Mouse (Mus musculus): ENCODE results near the gene Ecpas. TPM values are rescaled to one million over a fixed set of nuclear protein-coding genes. Genes with fewer than 3 reads are reported as not detected.

Ecpas gene
- total RNA-seq, 2 experiments from 2014 or later = 19.1 to 21.9 TPM

DNA sequence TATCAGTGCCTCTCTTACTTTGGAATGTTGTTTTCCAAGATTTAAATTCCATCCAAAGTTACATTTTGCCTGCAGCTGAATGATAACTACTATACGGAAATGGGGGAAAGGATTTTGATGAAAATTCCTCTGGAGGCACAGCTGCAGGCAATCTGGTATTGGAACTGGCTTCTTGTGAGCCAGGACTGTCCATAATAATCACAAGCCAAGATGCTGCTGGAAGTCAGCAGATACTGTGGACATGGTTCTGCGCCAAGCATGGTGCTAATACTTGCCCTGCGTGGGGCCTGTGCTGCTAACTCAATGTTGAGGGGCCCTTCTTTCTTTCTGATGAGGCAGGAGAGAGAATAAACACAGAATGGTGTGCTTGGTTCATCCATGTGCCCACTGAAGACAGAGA is 149.1 kb downstream of the Ecpas start:
- ATAC-seq (replicated peaks; ENCODE audit: low FRiP score, poor library complexity, severe bottlenecking) = no peak

DNA sequence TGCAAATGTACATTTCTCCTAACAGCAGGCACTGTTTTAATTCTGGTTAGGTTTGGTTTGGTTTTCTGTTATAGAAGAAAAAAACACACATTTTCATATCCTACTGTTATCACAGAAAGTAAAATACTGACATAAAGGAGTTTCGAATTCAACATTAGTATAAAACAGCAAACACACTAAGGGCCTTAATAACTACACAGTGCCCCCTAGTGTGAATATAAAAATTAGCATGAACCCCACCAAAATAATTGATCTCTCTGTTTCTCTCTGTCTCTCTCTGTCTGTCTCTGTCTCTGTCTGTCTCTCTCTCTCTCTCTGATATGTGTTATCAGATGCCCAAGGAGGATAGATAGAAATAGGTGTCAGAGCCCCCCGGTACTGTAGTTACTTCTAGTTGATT is 163.0 kb downstream of the Ecpas start:
- no peak for ATAC-seq (replicated peaks; ENCODE audit: low FRiP score, poor library complexity, severe bottlenecking)

DNA sequence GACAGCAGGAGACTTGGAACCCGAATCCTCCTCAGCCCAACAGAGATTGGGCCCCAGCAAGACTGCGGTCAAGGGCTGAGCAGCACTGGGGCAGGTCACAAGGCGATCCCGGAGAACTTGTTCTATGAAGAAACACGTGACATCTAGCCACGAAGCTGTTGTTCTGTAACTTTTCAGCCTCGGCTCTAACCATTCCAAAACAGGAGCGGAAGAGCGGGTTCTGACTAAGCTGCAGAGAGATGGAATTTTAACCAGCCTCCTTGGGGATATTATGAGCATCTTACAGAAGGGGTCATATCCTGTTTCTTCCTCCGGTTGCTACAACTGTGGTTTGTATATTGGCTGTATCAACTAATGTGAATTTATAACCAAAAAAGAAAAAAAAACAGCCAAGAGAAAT is 163.4 kb downstream of the Ecpas start:
- no peak for ATAC-seq (replicated peaks; ENCODE audit: low FRiP score, poor library complexity, severe bottlenecking)

Other genes with a start within 250 kb of the Ecpas start
- not detected in 2 replicates for gene Olfr267, start 125.0 kb downstream of the Ecpas start, total RNA-seq (2015; ENCODE audit: low replicate concordance)
- 0.28 TPM in 1 of 2 replicates, not detected in the other for gene Olfr267, start 125.0 kb downstream of the Ecpas start, total RNA-seq (2017; ENCODE audit: low replicate concordance)
- not detected in 2 replicates for gene Zkscan16, start 30.9 kb upstream of the Ecpas start, total RNA-seq (2015; ENCODE audit: low replicate concordance)
- not detected in 2 replicates for gene Zkscan16, start 30.9 kb upstream of the Ecpas start, total RNA-seq (2017; ENCODE audit: low replicate concordance)
- gene Ptgr1, start 74.4 kb upstream of the Ecpas start, total RNA-seq (2015; ENCODE audit: low replicate concordance) = 14.6 and 25.0 TPM in 2 replicates
- 6.0 and 8.3 TPM in 2 replicates for gene Ptgr1, start 74.4 kb upstream of the Ecpas start, total RNA-seq (2017; ENCODE audit: low replicate concordance)
- gene Dnajc25, start 82.3 kb upstream of the Ecpas start, total RNA-seq (2015; ENCODE audit: low replicate concordance) = 2.9 and 3.1 TPM in 2 replicates
- 3.3 and 4.2 TPM in 2 replicates for gene Dnajc25, start 82.3 kb upstream of the Ecpas start, total RNA-seq (2017; ENCODE audit: low replicate concordance)
- gene Gm20503, start 90.5 kb upstream of the Ecpas start, total RNA-seq (2015; ENCODE audit: low replicate concordance) = not detected in 2 replicates
- not detected in 2 replicates for gene Gm20503, start 90.5 kb upstream of the Ecpas start, total RNA-seq (2017; ENCODE audit: low replicate concordance)
- 27.2 and 34.6 TPM in 2 replicates for gene Gng10, start 122.3 kb upstream of the Ecpas start, total RNA-seq (2015; ENCODE audit: low replicate concordance)
- 11.2 and 17.6 TPM in 2 replicates for gene Gng10, start 122.3 kb upstream of the Ecpas start, total RNA-seq (2017; ENCODE audit: low replicate concordance)
- not detected in 2 replicates for gene AI481877, start 226.2 kb upstream of the Ecpas start, total RNA-seq (2015; ENCODE audit: low replicate concordance)
- not detected in 2 replicates for gene AI481877, start 226.2 kb upstream of the Ecpas start, total RNA-seq (2017; ENCODE audit: low replicate concordance)